Mouse (Mus musculus): ENCODE data around the gene Shank2.

The Shank2 gene

GRCm38 (mm10) chr7:144228683-144229082, 227.0 kb downstream of the Shank2 start:
- DNase-seq (ENCODE audit: low spot score) = no peak

GRCm38 (mm10) chr7:144229421-144229820, 227.7 kb downstream of the Shank2 start:
- no peak for DNase-seq (ENCODE audit: low spot score)

GRCm38 (mm10) chr7:144232132-144232706, 230.5 kb downstream of the Shank2 start:
- DNase-seq (ENCODE audit: low spot score) = no peak

- DNase-seq (ENCODE audit: low spot score) = no peak
Observed at GRCm38 (mm10) chr7:144233479-144233878, 231.8 kb downstream of the Shank2 start.

GRCm38 (mm10) chr7:144234783-144235182, 233.1 kb downstream of the Shank2 start:
- no peak for DNase-seq (ENCODE audit: low spot score)

- DNase-seq (ENCODE audit: low spot score) = no peak
Observed at GRCm38 (mm10) chr7:144235523-144235922, 233.8 kb downstream of the Shank2 start.

- DNase-seq (ENCODE audit: low spot score) = no peak
Observed at GRCm38 (mm10) chr7:144236802-144237201, 235.1 kb downstream of the Shank2 start.

- DNase-seq (ENCODE audit: low spot score) = no peak
Observed at GRCm38 (mm10) chr7:144238409-144238808, 236.7 kb downstream of the Shank2 start.

- DNase-seq (ENCODE audit: low spot score) = no peak
Observed at GRCm38 (mm10) chr7:144238992-144239391, 237.3 kb downstream of the Shank2 start.

GRCm38 (mm10) chr7:144239571-144240370, 238.0 kb downstream of the Shank2 start:
- no peak for DNase-seq (ENCODE audit: low spot score)

GRCm38 (mm10) chr7:144240736-144241343, 239.1 kb downstream of the Shank2 start:
- DNase-seq (ENCODE audit: low spot score) = no peak

- no peak for DNase-seq (ENCODE audit: low spot score)
Observed at GRCm38 (mm10) chr7:144244203-144244602, 242.5 kb downstream of the Shank2 start.

GRCm38 (mm10) chr7:144246271-144246670, 244.5 kb downstream of the Shank2 start:
- DNase-seq (ENCODE audit: low spot score) = no peak

GRCm38 (mm10) chr7:144248686-144249422, 247.1 kb downstream of the Shank2 start:
- no peak for DNase-seq (ENCODE audit: low spot score)

GRCm38 (mm10) chr7:144250791-144251190, 249.1 kb downstream of the Shank2 start:
- DNase-seq (ENCODE audit: low spot score) = no peak

GRCm38 (mm10) chr7:144251250-144251649, 249.5 kb downstream of the Shank2 start:
- no peak for DNase-seq (ENCODE audit: low spot score)

- DNase-seq (ENCODE audit: low spot score) = no peak
Observed at GRCm38 (mm10) chr7:144254674-144255246, 253.0 kb downstream of the Shank2 start.

GRCm38 (mm10) chr7:144257821-144258220, 256.1 kb downstream of the Shank2 start:
- DNase-seq (ENCODE audit: low spot score) = no peak

GRCm38 (mm10) chr7:144258332-144258731, 256.6 kb downstream of the Shank2 start:
- DNase-seq (ENCODE audit: low spot score) = no peak

GRCm38 (mm10) chr7:144262666-144263065, 260.9 kb downstream of the Shank2 start:
- DNase-seq (ENCODE audit: low spot score) = no peak

- DNase-seq (ENCODE audit: low spot score) = no peak
Observed at GRCm38 (mm10) chr7:144266745-144267144, 265.0 kb downstream of the Shank2 start.

- DNase-seq (ENCODE audit: low spot score) = no peak
Observed at GRCm38 (mm10) chr7:144268329-144268728, 266.6 kb downstream of the Shank2 start.

All from c-Kit-positive CD71-positive TER-119-positive erythroid progenitor cells, embryonic 14.5 days (primary cell).